In the genomic region with DNA sequence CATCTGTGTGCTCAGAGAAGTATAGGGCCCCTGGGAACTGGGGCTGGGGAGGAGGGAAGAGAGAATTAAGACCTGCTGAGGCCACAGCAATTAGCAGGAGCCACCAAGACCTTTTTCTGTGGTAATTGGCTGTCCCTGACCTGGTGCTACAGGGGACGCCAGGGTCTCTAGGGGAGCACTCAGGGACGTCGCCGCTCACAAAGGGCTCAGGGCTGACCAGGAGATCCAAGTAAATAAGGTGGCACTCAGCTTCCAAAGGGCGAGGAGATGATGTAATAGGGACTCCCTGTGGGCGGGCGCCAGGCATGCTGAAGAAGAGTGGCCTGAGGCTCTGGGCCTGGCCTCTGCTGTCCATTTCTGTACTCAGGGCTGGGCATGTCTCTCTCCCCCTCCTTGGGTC, we compare ENCODE assay signal across 19 mouse cellular contexts.
DNase-seq lines count a peak whose midpoint lies in the region; ATAC-seq and TF ChIP-seq lines count a peak whose summit lies in the region.
"Had no signal": no experiment of that assay in that cellular context is flagged by ENCODE, and none has a peak within 500 bp of the region (broad histone marks: within the 10 kb centered on the region; RNA-seq: fewer than 3 reads in every experiment).

No protein-coding gene starts in this region.

- H3K4me2 ChIP-seq in embryonic facial prominence, embryonic 15.5 days (replicated peaks) = no peak overlapping the region
- H3K4me2 ChIP-seq in lung, postnatal 0 days (replicated peaks; ENCODE audit: low read depth, low read length) = no peak overlapping the region
- H3K4me2 ChIP-seq: hindbrain, embryonic 15.5 days; intestine, embryonic 15.5 days; midbrain, embryonic 12.5 days; neural tube, embryonic 12.5 days had no signal

- 0 out of 2 replicates have a peak, but pooled peaks have one; percentile 39 for ATAC-seq in embryonic facial prominence, embryonic 15.5 days (ENCODE audit: insufficient number of reproducible peaks, low FRiP score, low TSS enrichment, low read depth)
- no peak for ATAC-seq in lung, postnatal 0 days
- ATAC-seq: intestine, embryonic 15.5 days had no signal

- no peaks in the 10 kb centered on the region for H3K36me3 ChIP-seq in heart, embryonic 10.5 days
- H3K36me3 ChIP-seq in spleen, adult 2 months (ENCODE audit: control insufficient read depth, insufficient read depth, low read length) = no peaks in the 10 kb centered on the region
- no peaks in the 10 kb centered on the region for H3K36me3 ChIP-seq in embryonic facial prominence, embryonic 15.5 days
- no peaks in the 10 kb centered on the region for H3K36me3 ChIP-seq in lung, postnatal 0 days (ENCODE audit: insufficient read depth, low read length)
- H3K36me3 ChIP-seq: hindbrain, embryonic 15.5 days; intestine, embryonic 15.5 days; midbrain, embryonic 12.5 days; neural tube, embryonic 12.5 days had no signal

- TF ChIP-seq POLR2A in spleen, adult 2 months (IDR thresholded peaks at IDR 0.05; ENCODE audit: low read depth, low read length) = no peak

- no peak overlapping the region for H3K4me3 ChIP-seq in heart, embryonic 10.5 days
- H3K4me3 ChIP-seq in spleen, adult 2 months (ENCODE audit: extremely low read depth, insufficient read depth, insufficient read length) = no peak overlapping the region
- no peak overlapping the region for H3K4me3 ChIP-seq in embryonic facial prominence, embryonic 15.5 days (replicated peaks)
- no peak overlapping the region for H3K4me3 ChIP-seq in lung, postnatal 0 days (ENCODE audit: low read depth, low read length)
- H3K4me3 ChIP-seq: hindbrain, embryonic 15.5 days; intestine, embryonic 15.5 days; midbrain, embryonic 12.5 days; neural tube, embryonic 12.5 days had no signal

- H3K27me3 ChIP-seq in heart, embryonic 10.5 days (ENCODE audit: insufficient read depth, poor library complexity, severe bottlenecking) = no peaks in the 10 kb centered on the region
- no peaks in the 10 kb centered on the region for H3K27me3 ChIP-seq in spleen, adult 2 months (ENCODE audit: control insufficient read depth, insufficient read depth, low read length)
- H3K27me3 ChIP-seq in embryonic facial prominence, embryonic 15.5 days = no peaks in the 10 kb centered on the region
- H3K27me3 ChIP-seq in lung, postnatal 0 days (replicated peaks; ENCODE audit: insufficient read depth, low read length) = no peaks in the 10 kb centered on the region
- H3K27me3 ChIP-seq: hindbrain, embryonic 15.5 days; intestine, embryonic 15.5 days; midbrain, embryonic 12.5 days; neural tube, embryonic 12.5 days had no signal

- 0 out of 2 replicates have a peak, but pooled peaks cover 8% of the 10 kb centered on the region for H3K4me1 ChIP-seq in heart, embryonic 10.5 days
- H3K4me1 ChIP-seq in spleen, adult 2 months (ENCODE audit: control insufficient read depth, insufficient read depth, insufficient read length) = no peaks in the 10 kb centered on the region; the same call in 1 of the 2 replicates
- no peaks in the 10 kb centered on the region for H3K4me1 ChIP-seq in embryonic facial prominence, embryonic 15.5 days
- no peaks in the 10 kb centered on the region for H3K4me1 ChIP-seq in lung, postnatal 0 days (ENCODE audit: insufficient read depth, low read depth, low read length)
- H3K4me1 ChIP-seq: intestine, embryonic 15.5 days had no signal

- DNase-seq in heart, embryonic 10.5 days (ENCODE audit: low spot score) = no peak
- no peak for DNase-seq in heart, postnatal 4 days
- no peak for DNase-seq in spleen, adult 2 months (ENCODE audit: low read depth in 1 of 2, low spot score in 2 of 2)
- no peak for DNase-seq in spleen, postnatal 14 days (ENCODE audit: low spot score in 2 of 2)
- DNase-seq in retina, embryonic 14.5 days (ENCODE audit: low spot score) = peak; percentile 52
- no peak for DNase-seq in lung, postnatal 0 days (ENCODE audit: low spot score)
- DNase-seq: adrenal gland, postnatal 14 days; B cell, adult 2 months; cerebellum, adult 2 months; cerebellum, postnatal 36 days; embryo, embryonic 11 days; gastrocnemius, postnatal 36 days; kidney, adult 9 months; kidney, postnatal 14 days had no signal

- no peak for TF ChIP-seq CTCF in spleen, adult 2 months (IDR thresholded peaks at IDR 0.05; ENCODE audit: extremely low read depth, insufficient read depth, insufficient read length, insufficient replicate concordance)
- TF ChIP-seq CTCF in lung, postnatal 0 days (IDR thresholded peaks at IDR 0.05) = no peak

- 62% methylated on average over 7 of the region's 7 CpGs for WGBS in heart, embryonic 10.5 days
- 84% methylated on average over 7 of the region's 7 CpGs for WGBS in spleen, adult 2 months
- 70% methylated on average over 7 of the region's 7 CpGs for WGBS in embryonic facial prominence, embryonic 15.5 days
- 51% methylated on average over 6 of the region's 7 CpGs for WGBS in lung, postnatal 0 days

- H3K9ac ChIP-seq in embryonic facial prominence, embryonic 15.5 days = no peak overlapping the region
- no peak overlapping the region for H3K9ac ChIP-seq in lung, postnatal 0 days (replicated peaks; ENCODE audit: low read depth)
- H3K9ac ChIP-seq: hindbrain, embryonic 15.5 days; intestine, embryonic 15.5 days; midbrain, embryonic 12.5 days; neural tube, embryonic 12.5 days had no signal

- H3K27ac ChIP-seq in heart, embryonic 10.5 days = peak overlapping the region; percentile 29; the same call in 1 of the 2 replicates
- H3K27ac ChIP-seq in spleen, adult 2 months (ENCODE audit: insufficient read depth, low read length) = peak overlapping the region; percentile 81
- no peak overlapping the region for H3K27ac ChIP-seq in embryonic facial prominence, embryonic 15.5 days (replicated peaks)
- no peak overlapping the region for H3K27ac ChIP-seq in lung, postnatal 0 days (ENCODE audit: low read length)
- H3K27ac ChIP-seq: hindbrain, embryonic 15.5 days; intestine, embryonic 15.5 days; midbrain, embryonic 12.5 days; neural tube, embryonic 12.5 days had no signal

- no peak for TF ChIP-seq EP300 in lung, postnatal 0 days (IDR thresholded peaks at IDR 0.05)

- H3K9me3 ChIP-seq in heart, embryonic 10.5 days = no peaks in the 10 kb centered on the region
- H3K9me3 ChIP-seq in embryonic facial prominence, embryonic 15.5 days (replicated peaks) = no peaks in the 10 kb centered on the region
- H3K9me3 ChIP-seq in lung, postnatal 0 days (ENCODE audit: low read length) = no peaks in the 10 kb centered on the region
- H3K9me3 ChIP-seq: hindbrain, embryonic 15.5 days; intestine, embryonic 15.5 days; midbrain, embryonic 12.5 days; neural tube, embryonic 12.5 days had no signal

Comparison
In these comparisons a context has a peak if more than half of its experiments do, and no peak if none do; other contexts are left out.
1. H3K27ac ChIP-seq: peak in heart, embryonic 10.5 days (single experiment) and spleen, adult 2 months (single experiment); none in embryonic facial prominence, embryonic 15.5 days (single experiment) and lung, postnatal 0 days (single experiment).